In genomic region chr13:24419560-24420250, GRCm38 (mm10) we compare ENCODE assay signal across 14 mouse cellular contexts.
DNase-seq lines count a peak whose midpoint lies in the region; ATAC-seq lines count a peak whose summit lies in the region.
"Had no signal": no experiment of that assay in that cellular context is flagged by ENCODE, and none has a peak within 500 bp of the region (broad histone marks: within the 10 kb centered on the region; RNA-seq: fewer than 3 reads in every experiment).

No protein-coding gene starts in this region.

- no peak overlapping the region for H3K4me2 ChIP-seq in midbrain, embryonic 13.5 days (replicated peaks)
- H3K4me2 ChIP-seq: forebrain, embryonic 13.5 days; limb, embryonic 12.5 days; neural tube, embryonic 12.5 days had no signal

- no peaks in the 10 kb centered on the region for H3K27me3 ChIP-seq in midbrain, embryonic 13.5 days
- H3K27me3 ChIP-seq: forebrain, embryonic 13.5 days; neural tube, embryonic 12.5 days; Patski had no signal

- no peak overlapping the region for H3K9ac ChIP-seq in midbrain, embryonic 13.5 days (replicated peaks)
- H3K9ac ChIP-seq: forebrain, embryonic 13.5 days; limb, embryonic 12.5 days; neural tube, embryonic 12.5 days had no signal

- H3K4me3 ChIP-seq in midbrain, embryonic 13.5 days (replicated peaks) = no peak overlapping the region
- H3K4me3 ChIP-seq: forebrain, embryonic 13.5 days; limb, embryonic 12.5 days; neural tube, embryonic 12.5 days had no signal

- intact Hi-C loops in gastrocnemius, postnatal 14 days (cut with DNase I; ENCODE audit: low total_unique reads) = no loop called here

- peak; percentile 17 for ATAC-seq in CD4-positive, CD25-positive, alpha-beta regulatory T cell, adult 4 months
- peak; percentile 89 for ATAC-seq in erythroid progenitor cell, adult 5-6 weeks (replicated peaks; ENCODE audit: low FRiP score, poor library complexity, severe bottlenecking)
- no peak for ATAC-seq in monocyte, adult 5-6 weeks (replicated peaks; ENCODE audit: insufficient number of reproducible peaks, low FRiP score, low TSS enrichment, poor library complexity, severe bottlenecking)
- no peak for ATAC-seq in midbrain, embryonic 13.5 days
- ATAC-seq: forebrain, embryonic 13.5 days; inflammation-experienced regulatory T-cells, adult 6 months; Patski had no signal

- 0 out of 2 replicates have a peak, but pooled peaks cover 2% of the 10 kb centered on the region for H3K4me1 ChIP-seq in midbrain, embryonic 13.5 days (replicated peaks)
- H3K4me1 ChIP-seq: forebrain, embryonic 13.5 days; limb, embryonic 12.5 days; neural tube, embryonic 12.5 days had no signal

- H3K27ac ChIP-seq in midbrain, embryonic 13.5 days = no peak overlapping the region
- H3K27ac ChIP-seq: forebrain, embryonic 13.5 days; limb, embryonic 12.5 days; macrophage; neural tube, embryonic 12.5 days had no signal

- DNase-seq in CD4-positive helper T cell, adult 2 months (ENCODE audit: low read depth, low spot score) = peak; percentile 79
- DNase-seq in naive thymus-derived CD4-positive, alpha-beta T cell, adult 2 months (ENCODE audit: low read depth) = peak; percentile 75
- no peak for DNase-seq in lung, adult 18-20 months
- DNase-seq in gastrocnemius, postnatal 14 days = no peak

- no peaks in the 10 kb centered on the region for H3K36me3 ChIP-seq in midbrain, embryonic 13.5 days
- H3K36me3 ChIP-seq: limb, embryonic 12.5 days; neural tube, embryonic 12.5 days had no signal

- no peaks in the 10 kb centered on the region for H3K9me3 ChIP-seq in midbrain, embryonic 13.5 days
- H3K9me3 ChIP-seq: forebrain, embryonic 13.5 days; limb, embryonic 12.5 days; neural tube, embryonic 12.5 days had no signal

- WGBS in midbrain, embryonic 13.5 days = 76% methylated on average over 13 of the region's 13 CpGs

Comparison
In these comparisons a context has a peak if more than half of its experiments do, and no peak if none do; other contexts are left out.
1. DNase-seq: peak in CD4-positive helper T cell, adult 2 months (single experiment) and naive thymus-derived CD4-positive, alpha-beta T cell, adult 2 months (single experiment); none in lung, adult 18-20 months (0 of 2) and gastrocnemius, postnatal 14 days (single experiment).
2. ATAC-seq: peak in CD4-positive, CD25-positive, alpha-beta regulatory T cell, adult 4 months (single experiment) and erythroid progenitor cell, adult 5-6 weeks (single experiment); none in monocyte, adult 5-6 weeks (single experiment) and midbrain, embryonic 13.5 days (single experiment).